Mouse (Mus musculus): ENCODE measurements around the gene 1700011L22Rik.

DNA sequence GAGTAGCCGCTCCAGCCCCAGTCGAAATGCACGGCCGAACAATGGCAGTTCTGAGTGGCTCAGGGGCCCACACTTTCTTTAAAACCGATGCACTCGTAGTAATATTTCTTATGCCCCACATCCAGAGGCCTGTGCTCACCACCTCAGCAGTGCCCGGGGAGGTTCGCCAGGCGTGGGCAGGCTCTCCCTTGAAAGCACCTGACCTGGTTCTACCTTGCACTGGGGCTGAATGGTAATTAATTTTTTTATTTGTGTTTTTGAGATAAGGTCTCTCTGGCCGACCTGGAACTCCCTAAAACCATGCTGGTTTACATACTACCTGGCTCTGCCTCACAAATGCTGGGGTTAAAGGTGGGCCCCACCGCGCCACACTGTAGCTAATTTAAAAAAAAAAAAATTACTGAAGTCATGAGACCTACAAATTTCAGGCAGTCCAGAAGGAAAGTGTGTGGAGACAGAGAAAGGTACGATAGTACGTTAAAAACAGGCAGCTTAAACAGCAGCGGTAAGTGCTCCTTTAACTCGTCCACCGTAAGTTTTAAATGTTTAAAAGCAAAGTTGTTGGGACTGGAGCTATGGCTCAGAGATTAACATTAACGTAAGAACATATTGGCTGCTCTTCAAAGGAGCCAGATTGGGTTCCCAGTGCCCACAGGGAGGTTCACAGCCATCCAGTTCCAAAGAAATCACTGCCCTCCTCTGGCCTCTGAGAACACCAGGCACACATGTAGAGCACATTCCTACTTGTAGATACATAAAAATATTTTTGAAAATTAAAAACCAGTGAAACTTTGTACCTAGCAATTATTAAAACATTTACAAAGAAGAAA, 47.1 kb upstream of the 1700011L22Rik start:
- TF ChIP-seq CTCF (IDR thresholded peaks at IDR 0.05; ENCODE audit: control insufficient read depth, insufficient read depth, low read length), result no peak
- no peak for TF ChIP-seq POLR2A (IDR thresholded peaks at IDR 0.05; ENCODE audit: borderline replicate concordance, control insufficient read depth, low read depth, low read length)
